Mouse (Mus musculus): ENCODE data around the gene Mamdc4.

DNA sequence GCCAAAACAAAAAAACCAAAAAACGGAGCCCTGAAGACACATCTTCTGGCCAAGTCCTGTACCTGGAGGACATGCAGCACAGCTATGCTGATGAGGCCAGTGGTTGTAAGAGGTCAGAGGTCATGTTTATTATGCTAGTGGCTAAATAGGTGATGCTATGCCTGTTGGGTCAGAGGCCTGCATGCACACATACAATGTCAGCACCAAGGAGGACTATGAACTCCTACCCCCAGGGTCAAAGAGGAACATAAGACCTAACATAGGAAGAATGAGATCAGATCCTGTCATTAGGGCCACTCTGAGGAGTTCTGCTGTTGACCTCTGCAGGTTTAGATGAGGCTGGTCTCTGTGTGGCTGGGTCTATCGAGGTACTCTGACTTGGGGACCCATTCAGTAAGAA, 25.4 kb upstream of the Mamdc4 start:
- TF ChIP-seq CTCF (IDR thresholded peaks at IDR 0.05) = no peak
- no peak for TF ChIP-seq POLR2A (IDR thresholded peaks at IDR 0.05; ENCODE audit: insufficient read depth, low read depth, low read length)
- no peak for TF ChIP-seq EP300 (IDR thresholded peaks at IDR 0.05; ENCODE audit: insufficient read depth, low read depth, low read length)
